Mouse (Mus musculus): ENCODE measurements around the gene Maml2. TPM values are rescaled to one million over a fixed set of nuclear protein-coding genes. Genes with fewer than 3 reads are reported as not detected.

The Maml2 gene
- polyA plus RNA-seq, 1 experiment from 2014 or later: 13.9 TPM

DNA sequence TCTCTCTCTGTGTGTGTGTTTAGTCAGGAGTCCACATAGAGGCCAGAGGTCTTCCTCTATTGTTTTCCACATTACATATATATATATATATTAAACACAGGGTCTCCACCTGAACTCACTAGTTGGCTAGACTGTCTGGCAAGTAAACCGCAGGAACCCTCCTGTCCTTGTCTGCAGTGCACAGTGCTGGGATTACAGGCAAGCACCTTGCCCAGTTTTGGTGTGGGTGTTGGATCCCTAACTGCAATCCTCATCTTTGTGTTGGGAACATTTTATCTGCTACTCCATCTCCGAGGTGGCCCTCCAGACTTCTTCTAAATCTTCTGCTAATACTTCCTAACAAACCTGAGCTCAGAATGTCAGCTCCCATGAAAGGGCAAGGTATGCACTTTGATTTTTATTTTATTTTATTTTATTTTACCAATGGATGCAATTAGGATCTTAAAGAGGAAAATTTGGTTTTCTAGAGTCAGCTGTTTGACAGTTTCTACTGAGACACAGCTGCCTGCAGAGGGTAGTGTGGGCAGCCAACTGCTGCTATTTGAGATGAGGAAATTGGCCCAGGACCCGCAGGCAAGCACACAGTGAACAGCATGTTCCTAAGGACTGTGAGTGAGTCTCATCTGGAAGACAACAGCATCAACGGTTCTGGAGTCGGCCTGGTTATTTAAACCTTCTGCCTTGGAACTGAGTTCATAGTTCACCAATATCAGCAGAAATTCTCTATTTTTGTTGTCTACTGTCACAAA lies 213.0 kb downstream of the Maml2 start:
- H3K9ac ChIP-seq: no peak overlapping the region
- no peak overlapping the region for H3K4me3 ChIP-seq
- H3K36me3 ChIP-seq: no peaks in the 10 kb centered on the region
- H3K4me2 ChIP-seq (replicated peaks): no peak overlapping the region
- H3K27me3 ChIP-seq (replicated peaks): no peaks in the 10 kb centered on the region
- no peaks in the 10 kb centered on the region for H3K9me3 ChIP-seq
- H3K4me1 ChIP-seq: no peaks in the 10 kb centered on the region
- 70% methylated on average over 5 of the region's 5 CpGs for WGBS
- ATAC-seq (ENCODE audit: low FRiP score, low read depth): no peak
- H3K27ac ChIP-seq: no peak overlapping the region

DNA sequence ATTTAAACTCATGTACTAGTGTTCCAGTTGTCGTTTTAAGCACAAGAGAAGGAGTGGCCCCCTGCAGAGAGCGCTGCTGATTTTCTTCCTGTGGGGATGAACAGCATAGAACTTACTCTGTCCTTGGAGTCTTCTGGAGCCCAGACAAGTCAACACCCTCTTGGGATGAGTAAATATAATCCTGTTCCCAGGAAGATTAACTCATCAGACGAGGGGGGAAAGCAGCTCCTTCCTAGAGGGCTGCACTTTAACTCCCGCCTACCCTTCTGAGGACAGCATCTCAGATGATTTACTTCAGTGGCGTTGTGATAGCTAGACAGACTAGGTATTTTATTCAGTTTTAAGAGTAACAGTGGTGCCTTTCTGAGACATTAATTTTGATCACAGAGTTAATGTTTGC lies 215.4 kb downstream of the Maml2 start:
- Histone ChIP-seq H3K4me3 (no peak overlapping the region), H3K4me1 (no peaks in the 10 kb centered on the region), H3K36me3 (no peaks in the 10 kb centered on the region), H3K27me3 (replicated peaks) (no peaks in the 10 kb centered on the region), H3K9ac (no peak overlapping the region), H3K4me2 (replicated peaks) (no peak overlapping the region), H3K9me3 (no peaks in the 10 kb centered on the region), H3K27ac (no peak overlapping the region)
- ATAC-seq (ENCODE audit: low FRiP score, low read depth): no peak
- 54% methylated on average over 5 of the region's 5 CpGs for WGBS

DNA sequence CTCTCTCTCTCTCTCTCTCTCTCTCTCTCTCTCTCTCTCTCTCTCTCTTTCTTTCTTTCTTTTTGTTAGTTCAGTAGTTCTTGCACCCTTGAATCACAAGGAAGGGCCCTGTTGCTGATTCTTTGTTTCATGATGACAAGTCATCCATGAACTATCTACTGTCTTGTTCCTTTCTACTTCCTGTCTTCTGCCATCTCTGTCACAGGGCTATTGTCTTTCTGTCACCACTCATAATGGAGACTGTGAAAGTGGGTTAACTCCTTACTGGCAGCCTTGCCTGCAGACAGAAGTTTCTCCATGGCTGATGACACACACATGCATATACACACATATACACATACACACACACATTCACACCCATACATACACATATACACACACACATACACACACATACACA lies 216.7 kb downstream of the Maml2 start:
- H3K9me3 ChIP-seq: no peaks in the 10 kb centered on the region
- H3K4me3 ChIP-seq: no peak overlapping the region
- no peak overlapping the region for H3K27ac ChIP-seq
- no peak for ATAC-seq (ENCODE audit: low FRiP score, low read depth)
- no peaks in the 10 kb centered on the region for H3K36me3 ChIP-seq
- no peak overlapping the region for H3K9ac ChIP-seq
- no peaks in the 10 kb centered on the region for H3K27me3 ChIP-seq (replicated peaks)
- H3K4me2 ChIP-seq (replicated peaks): no peak overlapping the region
- no peaks in the 10 kb centered on the region for H3K4me1 ChIP-seq

DNA sequence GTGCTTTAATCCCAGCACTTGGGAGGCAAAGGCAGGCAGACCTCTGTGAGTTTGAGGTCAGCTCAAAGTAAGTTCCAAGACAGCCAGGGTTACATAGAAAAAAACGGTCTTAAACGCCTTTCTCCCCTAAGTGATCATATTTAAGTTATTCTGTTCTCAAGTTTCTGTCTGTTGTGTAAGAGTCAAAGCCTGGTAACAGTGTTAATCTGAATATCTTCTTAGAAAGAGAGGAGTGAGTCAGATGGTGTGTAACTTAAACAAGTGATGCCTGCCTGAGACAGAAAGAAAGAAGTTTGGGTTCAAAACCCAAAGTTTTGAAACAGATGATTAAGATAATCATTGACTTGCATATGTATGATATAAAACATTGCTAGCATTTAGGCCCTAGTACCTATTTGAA lies 218.2 kb downstream of the Maml2 start:
- Histone ChIP-seq H3K9me3 (no peaks in the 10 kb centered on the region), H3K27me3 (replicated peaks) (no peaks in the 10 kb centered on the region), H3K4me2 (replicated peaks) (no peak overlapping the region), H3K4me1 (no peaks in the 10 kb centered on the region), H3K4me3 (no peak overlapping the region), H3K36me3 (no peaks in the 10 kb centered on the region), H3K9ac (no peak overlapping the region), H3K27ac (no peak overlapping the region)
- WGBS: 90% methylated on average over 2 of the region's 2 CpGs
- ATAC-seq (ENCODE audit: low FRiP score, low read depth): no peak

DNA sequence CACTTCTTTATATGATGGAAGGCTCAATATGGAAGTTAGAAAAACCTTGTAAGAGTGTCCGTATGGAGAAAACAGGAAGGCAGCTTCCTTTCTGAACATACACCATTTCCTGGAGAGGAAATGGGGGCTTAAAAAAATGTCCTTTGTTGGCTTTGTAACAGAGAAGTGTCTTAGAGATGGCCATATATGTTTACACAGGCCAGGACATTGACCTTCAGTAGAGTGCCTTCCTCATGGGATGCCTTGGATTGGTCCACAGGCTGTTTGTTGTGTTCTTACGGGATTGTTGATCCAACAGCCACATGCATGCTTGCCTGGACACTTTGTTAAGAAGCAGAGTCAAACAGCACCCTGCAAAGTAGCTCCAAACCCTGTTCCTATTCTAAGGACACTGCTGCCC lies 220.3 kb downstream of the Maml2 start:
- H3K27ac ChIP-seq: no peak overlapping the region
- H3K4me1 ChIP-seq: no peaks in the 10 kb centered on the region
- WGBS: 73% methylated on average over 2 of the region's 2 CpGs
- no peaks in the 10 kb centered on the region for H3K9me3 ChIP-seq
- H3K27me3 ChIP-seq (replicated peaks): no peaks in the 10 kb centered on the region
- no peak overlapping the region for H3K4me2 ChIP-seq (replicated peaks)
- no peak overlapping the region for H3K4me3 ChIP-seq
- no peak overlapping the region for H3K9ac ChIP-seq
- H3K36me3 ChIP-seq: no peaks in the 10 kb centered on the region
- ATAC-seq (ENCODE audit: low FRiP score, low read depth): no peak

DNA sequence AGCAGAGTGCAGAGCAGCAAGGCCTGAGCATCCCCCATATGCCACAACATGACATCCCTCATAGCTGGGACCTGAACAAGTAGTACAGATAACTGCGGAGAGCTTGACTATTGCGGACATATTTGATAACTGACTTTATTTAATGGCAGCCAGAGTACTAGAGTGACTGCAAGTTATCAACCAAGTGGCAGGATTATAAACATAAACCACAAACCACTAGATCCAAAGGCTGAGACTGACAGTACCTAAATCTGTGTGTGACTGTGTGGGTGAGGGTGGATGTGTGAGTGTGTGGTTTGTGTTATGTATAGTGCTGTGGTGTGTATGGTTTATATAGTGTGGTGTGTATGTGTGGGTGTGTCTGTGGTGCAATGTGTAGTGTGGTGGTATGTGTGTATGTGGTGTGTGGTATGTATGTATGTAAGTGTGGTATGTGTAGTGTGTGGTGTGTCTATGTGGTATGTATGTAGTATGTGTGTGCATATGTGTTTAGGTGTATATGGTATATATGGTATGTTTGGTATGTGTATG lies 220.7 kb downstream of the Maml2 start:
- Histone ChIP-seq H3K9ac (no peak overlapping the region), H3K4me1 (no peaks in the 10 kb centered on the region), H3K27me3 (replicated peaks) (no peaks in the 10 kb centered on the region), H3K4me3 (no peak overlapping the region), H3K4me2 (replicated peaks) (no peak overlapping the region), H3K27ac (no peak overlapping the region), H3K9me3 (no peaks in the 10 kb centered on the region), H3K36me3 (no peaks in the 10 kb centered on the region)
- 95% methylated on average over 2 of the region's 2 CpGs for WGBS
- ATAC-seq (ENCODE audit: low FRiP score, low read depth): no peak

DNA sequence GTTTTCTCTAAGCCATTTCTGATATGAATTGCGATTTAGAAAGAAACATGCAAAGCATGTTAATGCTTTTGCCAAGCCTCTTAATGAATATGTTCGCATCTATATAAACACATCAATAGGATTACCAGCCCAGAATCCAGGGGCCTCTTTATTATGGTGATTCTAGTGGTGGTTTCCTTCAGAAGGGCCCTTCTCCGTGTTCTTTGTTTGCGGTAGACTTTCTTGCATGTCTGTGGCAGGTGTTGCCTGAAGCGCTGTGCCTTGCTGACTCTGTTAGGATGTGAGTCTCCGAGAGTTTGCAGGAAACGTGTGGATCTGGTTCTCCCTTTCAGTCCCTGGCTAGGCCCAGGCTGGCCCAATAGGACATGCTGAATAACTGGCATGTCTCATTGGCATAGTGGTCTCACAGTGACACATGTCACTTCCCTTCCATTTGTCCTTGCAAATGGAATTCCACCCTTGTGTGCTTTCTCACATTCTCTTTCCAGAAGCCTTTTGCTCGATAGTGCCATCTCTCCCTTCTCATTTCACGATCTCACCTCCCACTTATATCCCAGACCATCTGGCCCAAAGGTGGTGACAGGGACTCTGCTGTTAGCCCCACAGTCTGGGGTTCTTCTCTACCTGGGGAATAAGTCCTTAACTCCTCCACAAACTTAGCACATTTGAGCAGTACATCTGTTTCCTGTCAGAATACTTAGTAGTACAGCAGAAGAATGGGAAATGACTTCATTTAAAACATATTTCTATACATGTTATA lies 224.5 kb downstream of the Maml2 start:
- Histone ChIP-seq H3K4me3 (no peak overlapping the region), H3K4me2 (replicated peaks) (no peak overlapping the region), H3K9me3 (no peaks in the 10 kb centered on the region), H3K36me3 (no peaks in the 10 kb centered on the region), H3K4me1 (peaks cover 5% of the 10 kb centered on the region; the same call in 1 of the 2 replicates), H3K27me3 (replicated peaks) (no peaks in the 10 kb centered on the region), H3K9ac (no peak overlapping the region), H3K27ac (no peak overlapping the region)
- ATAC-seq (ENCODE audit: low FRiP score, low read depth): no peak
- 68% methylated on average over 9 of the region's 9 CpGs for WGBS

DNA sequence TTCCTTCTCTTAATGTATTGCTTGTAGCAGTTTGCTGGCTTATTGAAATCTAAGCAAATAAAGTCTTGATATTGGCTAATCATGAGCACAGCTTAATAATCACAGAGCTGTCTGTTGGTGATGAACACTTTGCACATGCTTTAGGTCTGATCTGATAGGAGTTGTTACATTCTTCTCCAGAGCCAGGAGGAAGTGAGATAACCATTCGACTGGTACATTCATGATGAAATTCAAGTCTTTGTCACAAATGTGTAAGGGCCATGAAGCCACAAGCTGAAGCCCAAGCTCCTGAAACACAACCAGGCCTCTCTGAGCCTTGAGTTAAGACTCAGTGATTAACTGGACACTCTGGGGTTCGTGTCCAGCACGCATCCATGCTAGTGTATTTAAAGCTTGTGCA lies 225.3 kb downstream of the Maml2 start:
- Histone ChIP-seq H3K27ac (no peak overlapping the region), H3K4me2 (replicated peaks) (no peak overlapping the region), H3K4me3 (no peak overlapping the region), H3K4me1 (peaks cover 10% of the 10 kb centered on the region; the same call in 1 of the 2 replicates), H3K36me3 (no peaks in the 10 kb centered on the region), H3K9me3 (no peaks in the 10 kb centered on the region), H3K9ac (no peak overlapping the region), H3K27me3 (replicated peaks) (no peaks in the 10 kb centered on the region)
- no peak for ATAC-seq (ENCODE audit: low FRiP score, low read depth)
- 93% methylated on average over 3 of the region's 3 CpGs for WGBS

DNA sequence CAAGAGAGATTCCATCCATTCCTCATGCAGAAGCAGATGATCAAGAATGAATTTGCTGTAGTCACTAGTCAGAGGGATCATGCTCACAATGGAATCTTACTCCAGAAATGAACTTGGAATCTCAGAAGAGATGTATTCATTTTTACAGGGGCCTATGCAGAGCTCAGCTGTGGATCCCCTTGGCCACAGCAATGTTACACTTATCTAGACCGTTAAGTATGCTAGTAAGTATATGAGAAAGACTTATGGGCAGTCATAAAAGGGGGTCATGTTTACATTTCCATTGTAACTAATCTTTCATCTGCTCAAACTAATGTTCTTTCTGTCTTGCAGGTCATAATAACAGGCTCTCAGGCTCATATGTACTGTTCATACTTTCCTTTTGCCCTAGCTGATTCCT lies 227.3 kb downstream of the Maml2 start:
- 82% methylated on average over 1 of the region's 1 CpGs for WGBS
- no peaks in the 10 kb centered on the region for H3K36me3 ChIP-seq
- H3K4me2 ChIP-seq (replicated peaks): no peak overlapping the region
- no peak overlapping the region for H3K27ac ChIP-seq
- peaks cover 10% of the 10 kb centered on the region; the same call in 1 of the 2 replicates for H3K4me1 ChIP-seq
- no peaks in the 10 kb centered on the region for H3K9me3 ChIP-seq
- no peaks in the 10 kb centered on the region for H3K27me3 ChIP-seq (replicated peaks)
- no peak for ATAC-seq (ENCODE audit: low FRiP score, low read depth)
- no peak overlapping the region for H3K4me3 ChIP-seq
- H3K9ac ChIP-seq: no peak overlapping the region

DNA sequence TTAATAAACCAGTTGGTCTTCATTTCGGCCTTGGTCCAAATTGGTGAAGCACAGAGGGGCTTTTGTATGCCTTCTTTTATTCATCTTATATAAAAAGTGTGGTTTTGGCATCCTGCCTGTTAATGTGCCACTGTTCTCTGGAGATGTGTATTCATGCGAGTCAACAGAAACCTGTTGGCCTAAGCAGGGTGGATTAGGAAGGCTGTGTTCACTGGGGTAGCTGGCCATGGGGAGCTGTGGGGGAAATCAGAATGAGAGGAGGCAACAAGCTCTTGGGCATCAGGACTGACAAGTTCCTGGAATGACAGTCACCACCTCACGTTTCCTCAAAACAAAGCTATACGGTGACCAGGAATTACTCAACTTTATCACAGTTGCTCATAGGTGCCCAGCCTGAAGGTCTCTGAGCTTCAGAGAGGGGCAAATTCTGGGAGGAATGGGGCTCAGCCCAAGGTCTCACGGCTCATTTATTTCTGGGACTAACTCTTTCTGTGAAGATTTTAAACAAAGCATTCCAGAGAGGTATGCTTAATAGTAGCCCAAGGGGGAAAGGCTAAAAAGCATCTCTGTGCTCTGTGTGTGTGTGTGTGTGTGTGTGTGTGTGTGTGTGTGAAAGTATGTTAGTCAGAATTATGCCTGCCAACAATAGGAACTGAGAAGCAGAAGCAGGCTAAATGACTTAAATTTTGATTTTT lies 228.0 kb downstream of the Maml2 start:
- Histone ChIP-seq H3K4me3 (no peak overlapping the region), H3K36me3 (no peaks in the 10 kb centered on the region), H3K4me2 (replicated peaks) (no peak overlapping the region), H3K27ac (no peak overlapping the region), H3K9ac (no peak overlapping the region), H3K4me1 (peaks cover 10% of the 10 kb centered on the region; the same call in 1 of the 2 replicates), H3K27me3 (replicated peaks) (no peaks in the 10 kb centered on the region), H3K9me3 (no peaks in the 10 kb centered on the region)
- 81% methylated on average over 5 of the region's 5 CpGs for WGBS
- ATAC-seq (ENCODE audit: low FRiP score, low read depth): no peak

DNA sequence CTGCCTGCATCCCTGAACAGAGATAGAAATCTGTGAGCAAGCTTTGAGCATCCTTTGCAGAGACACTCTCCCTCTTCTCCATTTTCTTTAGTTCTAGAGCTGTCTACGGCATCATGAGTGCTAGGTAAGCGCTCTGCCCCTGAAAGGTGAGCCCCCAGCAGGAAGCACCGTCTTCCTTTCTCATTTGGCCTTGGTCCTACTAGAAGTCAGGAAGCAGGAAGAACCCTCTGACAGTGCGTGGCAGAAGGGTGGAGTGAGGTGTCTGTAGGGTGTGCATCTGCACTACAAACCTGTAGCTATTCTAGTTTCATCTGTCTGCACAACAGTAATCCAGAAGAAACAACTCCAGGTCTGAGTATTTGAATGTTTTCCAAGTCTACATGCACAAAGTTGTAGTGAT lies 232.8 kb downstream of the Maml2 start:
- H3K4me2 ChIP-seq (replicated peaks): no peak overlapping the region
- H3K4me3 ChIP-seq: no peak overlapping the region
- H3K27me3 ChIP-seq (replicated peaks): no peaks in the 10 kb centered on the region
- peaks cover 7% of the 10 kb centered on the region; the same call in 1 of the 2 replicates for H3K9me3 ChIP-seq
- no peaks in the 10 kb centered on the region for H3K36me3 ChIP-seq
- WGBS: 86% methylated on average over 4 of the region's 4 CpGs
- no peak for ATAC-seq (ENCODE audit: low FRiP score, low read depth)
- no peak overlapping the region for H3K27ac ChIP-seq
- peaks cover 16% of the 10 kb centered on the region; the same call in 1 of the 2 replicates for H3K4me1 ChIP-seq
- no peak overlapping the region for H3K9ac ChIP-seq

DNA sequence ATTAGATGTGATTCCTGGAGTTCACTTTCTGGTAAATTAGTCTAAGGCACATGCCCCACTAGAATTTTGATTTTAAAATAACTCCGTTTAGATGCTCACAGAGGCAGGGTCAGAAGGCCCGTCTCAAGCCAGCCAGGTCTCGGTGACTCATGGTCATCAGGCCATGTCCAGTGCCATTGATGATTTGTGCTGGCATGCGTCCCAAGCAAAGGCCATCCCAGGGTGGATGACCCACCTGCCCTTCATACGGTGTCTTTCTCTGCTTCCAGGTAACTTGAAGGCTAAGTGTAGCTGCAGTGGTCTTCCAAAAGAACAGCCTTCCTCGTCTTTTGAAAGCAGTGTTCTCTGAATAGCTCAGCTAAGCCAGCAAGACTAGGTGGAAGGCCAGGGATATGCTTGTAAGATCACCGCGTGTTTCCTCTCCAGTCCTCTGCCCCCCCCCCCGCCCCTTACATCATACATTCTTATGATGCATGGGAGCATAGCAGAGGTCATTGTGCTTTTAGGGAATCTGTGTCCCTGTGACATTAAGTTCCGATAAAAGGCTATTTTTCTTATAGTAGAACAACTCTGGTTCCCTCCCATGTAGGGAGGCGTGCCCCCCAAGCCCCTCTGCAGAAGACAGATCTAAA lies 235.4 kb downstream of the Maml2 start:
- Histone ChIP-seq H3K4me2 (replicated peaks) (no peak overlapping the region), H3K27me3 (replicated peaks) (no peaks in the 10 kb centered on the region), H3K27ac (no peak overlapping the region), H3K4me1 (0 out of 2 replicates have a peak, but pooled peaks cover 13% of the 10 kb centered on the region), H3K4me3 (no peak overlapping the region), H3K36me3 (no peaks in the 10 kb centered on the region), H3K9ac (no peak overlapping the region), H3K9me3 (peaks cover 7% of the 10 kb centered on the region; the same call in 1 of the 2 replicates)
- WGBS: 85% methylated on average over 11 of the region's 11 CpGs
- ATAC-seq (ENCODE audit: low FRiP score, low read depth): no peak
